Mouse (Mus musculus) lung, postnatal 0 days (tissue): ENCODE data around the gene Pik3c2b.

Experiments used
- CTCF ChIP-seq: IDR thresholded peaks from 2 replicates; pipeline ENCODE4 v1.5.1; 2016; ENCODE audit warnings: antibody characterized with exemption, mild to moderate bottlenecking
- EP300 ChIP-seq: IDR thresholded peaks from 2 replicates; pipeline ENCODE4 v1.6.1; 2016; ENCODE audit warnings: antibody characterized with exemption, mild to moderate bottlenecking, control low read depth

- TF ChIP-seq CTCF: no peak
- no peak for TF ChIP-seq EP300
These were observed 56.6 kb downstream of the Pik3c2b start for GRCm38 (mm10) chr1:133102108-133102507.
